Mouse (Mus musculus) limb, embryonic 10.5 days (tissue): Measurements from ENCODE around the gene Fam117a. TPM values are rescaled to one million over a fixed set of nuclear protein-coding genes. Genes with fewer than 3 reads are reported as not detected.
"Not testable (repeated sequence)": the region's sequence is repeated elsewhere in the genome, so short reads cannot be mapped to it uniquely, and the experiment has no call there.

Experiments
- DNase-seq: peaks from one replicate; pipeline ENCODE4 v3.0.0-alpha.2; 2017; ENCODE audit warnings: low spot score
- H3K27ac ChIP-seq: fragments of 300-500 bp; sonication (generic); 2 replicates; pipeline ENCODE4 v1.5.1; 2016; ENCODE audit warnings: mild to moderate bottlenecking
- H3K27me3 ChIP-seq: fragments of 300-500 bp; sonication (generic); 2 replicates; pipeline ENCODE4 v1.6.1; 2016; ENCODE audit warnings: low read depth, mild to moderate bottlenecking; ENCODE audit not compliant: poor library complexity, severe bottlenecking
- H3K36me3 ChIP-seq: fragments of 300-500 bp; sonication (generic); 2 replicates; pipeline ENCODE4 v1.6.1; 2016; ENCODE audit warnings: mild to moderate bottlenecking, moderate library complexity
- H3K4me1 ChIP-seq: fragments of 300-500 bp; sonication (generic); 2 replicates; pipeline ENCODE4 v1.6.1; 2016
- H3K4me3 ChIP-seq: fragments of 300-500 bp; sonication (generic); 2 replicates; pipeline ENCODE4 v1.5.1; 2016; ENCODE audit warnings: mild to moderate bottlenecking, moderate library complexity
- H3K9me3 ChIP-seq: fragments of 300-500 bp; sonication (generic); replicated peaks from 2 replicates; pipeline ENCODE4 v1.6.1; 2016; ENCODE audit warnings: mild to moderate bottlenecking
- WGBS: fragments of 180-500 bp; shearing (Covaris S2); methylation state at CpG from one replicate; pipeline ENCODE4 v1.1.7; 2016; 5-methylcytosine and 5-hydroxymethylcytosine counted together
- polyA plus RNA-seq: library from polyadenylated mRNA; unstranded; fragments of >200 nt; fragmentation: Nextera tagmentation; extraction: Ambion mirVana; gene quantifications from 2 replicates; pipeline ENCODE4 v1.2.1, GENCODE M21; 2016

Gene Fam117a
- polyA plus RNA-seq, 1 experiment from 2014 or later: 15.0 TPM

- H3K36me3 ChIP-seq: no peaks in the 10 kb centered on the region
- no peaks in the 10 kb centered on the region for H3K27me3 ChIP-seq
- peaks cover 21% of the 10 kb centered on the region for H3K4me1 ChIP-seq
- H3K4me3 ChIP-seq: no peak overlapping the region
- no peak for DNase-seq
- 72% methylated on average over 16 of the region's 16 CpGs for WGBS
- no peaks in the 10 kb centered on the region for H3K9me3 ChIP-seq
- H3K27ac ChIP-seq: peak overlapping the region; percentile 58; the same call in 1 of the 2 replicates
These were observed 66.8 kb downstream of the Fam117a start for GRCm38 (mm10) chr11:95403382-95404340.

DNA sequence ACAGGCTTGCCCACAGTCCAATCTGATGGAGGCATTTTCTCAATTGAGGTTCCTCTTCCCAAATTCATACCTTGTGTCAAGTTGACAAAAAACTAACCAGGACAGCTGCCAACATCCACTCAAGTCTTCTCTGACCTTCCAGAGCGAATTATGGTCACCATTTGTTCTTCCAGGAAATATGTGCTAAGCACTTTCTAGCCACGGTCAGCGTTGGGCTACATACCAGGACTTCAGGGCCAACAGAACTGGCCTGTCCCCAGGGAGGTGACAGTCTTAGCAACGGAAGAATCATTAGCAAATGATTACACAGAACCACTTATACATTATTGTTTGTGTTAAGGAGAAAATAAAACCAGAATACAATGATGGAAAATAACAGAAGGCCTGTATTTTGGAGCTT lies 69.0 kb downstream of the Fam117a start:
- 86% methylated on average over 4 of the region's 4 CpGs for WGBS
- H3K4me1 ChIP-seq: peaks cover 21% of the 10 kb centered on the region

GRCm38 (mm10) chr11:95406398-95406797 lies 69.6 kb downstream of the Fam117a start:
- 94% methylated on average over 5 of the region's 5 CpGs for WGBS
- H3K27me3 ChIP-seq, H3K36me3 ChIP-seq, H3K4me3 ChIP-seq, DNase-seq, H3K9me3 ChIP-seq, H3K27ac ChIP-seq: not testable (repeated sequence)
- H3K4me1 ChIP-seq: peaks cover 21% of the 10 kb centered on the region

More for the DNA sequence above, 69.0 kb downstream of the Fam117a start:
- H3K9me3 ChIP-seq: no peaks in the 10 kb centered on the region
- H3K36me3 ChIP-seq: no peaks in the 10 kb centered on the region
- H3K27me3 ChIP-seq: no peaks in the 10 kb centered on the region
- H3K27ac ChIP-seq: no peak overlapping the region
- H3K4me3 ChIP-seq: no peak overlapping the region
- no peak for DNase-seq

- Histone ChIP-seq H3K36me3 (no peaks in the 10 kb centered on the region), H3K27me3 (no peaks in the 10 kb centered on the region), H3K27ac (no peak overlapping the region), H3K9me3 (no peaks in the 10 kb centered on the region), H3K4me3 (no peak overlapping the region), H3K4me1 (peaks cover 4% of the 10 kb centered on the region; the same call in 1 of the 2 replicates)
- WGBS: 90% methylated on average over 10 of the region's 10 CpGs
- DNase-seq: no peak
These were observed 72.8 kb downstream of the Fam117a start for GRCm38 (mm10) chr11:95409450-95410112.

GRCm38 (mm10) chr11:95411453-95412013 lies 74.7 kb downstream of the Fam117a start:
- Histone ChIP-seq H3K27me3 (no peaks in the 10 kb centered on the region), H3K9me3 (no peaks in the 10 kb centered on the region), H3K27ac (no peak overlapping the region), H3K4me3 (no peak overlapping the region), H3K4me1 (peaks cover 18% of the 10 kb centered on the region), H3K36me3 (no peaks in the 10 kb centered on the region)
- WGBS: 78% methylated on average over 6 of the region's 6 CpGs
- DNase-seq: no peak

GRCm38 (mm10) chr11:95412615-95413014 lies 75.8 kb downstream of the Fam117a start:
- Histone ChIP-seq H3K27ac (no peak overlapping the region), H3K9me3 (no peaks in the 10 kb centered on the region), H3K4me3 (no peak overlapping the region), H3K27me3 (no peaks in the 10 kb centered on the region), H3K36me3 (no peaks in the 10 kb centered on the region), H3K4me1 (peaks cover 22% of the 10 kb centered on the region)
- WGBS: 88% methylated on average over 3 of the region's 3 CpGs
- no peak for DNase-seq

GRCm38 (mm10) chr11:95413641-95414535 lies 77.1 kb downstream of the Fam117a start, which contains the start of gene Spop:
Gene Spop (plus strand): TSS chr11:95414080.
- Histone ChIP-seq H3K27me3 (no peaks in the 10 kb centered on the region), H3K4me1 (peaks cover 22% of the 10 kb centered on the region), H3K27ac (peak within 1 kb of the TSS; percentile 86), H3K36me3 (peaks cover 8% of the 10 kb centered on the region), H3K4me3 (peak within 1 kb of the TSS; percentile 73), H3K9me3 (no peaks in the 10 kb centered on the region)
- DNase-seq: peak; percentile 91
- 3% methylated on average over 52 of the region's 58 CpGs for WGBS

DNA sequence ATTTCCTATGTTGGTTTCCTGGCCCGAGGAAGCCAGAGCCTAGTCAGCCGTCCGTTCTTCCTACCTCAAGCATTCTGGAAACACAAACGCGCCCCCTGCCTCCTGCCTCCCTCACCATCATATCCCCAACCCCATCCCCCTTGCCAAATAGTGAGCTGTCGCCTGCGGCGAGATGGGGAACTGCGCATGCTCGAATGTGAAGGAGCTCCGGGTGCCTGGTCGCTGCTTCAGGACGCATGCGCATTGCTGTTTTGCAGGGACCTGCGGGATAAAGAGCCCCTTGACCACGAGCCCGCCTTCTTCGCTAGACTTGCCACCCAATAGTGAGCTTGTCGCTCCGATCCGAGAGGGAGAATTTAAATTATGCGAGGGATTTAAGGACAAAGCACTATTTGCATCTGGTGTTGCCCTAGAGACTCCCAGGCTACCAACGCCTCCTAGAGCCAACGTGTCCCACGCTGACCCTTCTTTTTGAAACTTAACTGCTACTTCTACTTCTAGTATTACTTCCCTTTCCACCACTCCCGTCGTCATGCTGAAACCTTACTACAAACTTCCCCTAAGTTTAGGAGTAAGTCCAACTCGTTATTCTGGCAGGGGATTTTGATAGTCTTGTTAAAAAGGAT lies 77.8 kb downstream of the Fam117a start:
- under 1% methylated on average over 28 of the region's 28 CpGs for WGBS
- Histone ChIP-seq H3K9me3 (no peaks in the 10 kb centered on the region), H3K4me1 (peaks cover 22% of the 10 kb centered on the region), H3K4me3 (peak overlapping the region; percentile 73), H3K36me3 (peaks cover 14% of the 10 kb centered on the region), H3K27me3 (no peaks in the 10 kb centered on the region), H3K27ac (peak overlapping the region; percentile 86)
- peak; percentile 99 for DNase-seq

GRCm38 (mm10) chr11:95415931-95416330 lies 79.1 kb downstream of the Fam117a start:
- Histone ChIP-seq H3K4me1 (peaks cover 22% of the 10 kb centered on the region), H3K4me3 (peak overlapping the region; percentile 73), H3K27me3 (no peaks in the 10 kb centered on the region), H3K27ac (peak overlapping the region; percentile 46; the same call in 1 of the 2 replicates), H3K36me3 (peaks cover 16% of the 10 kb centered on the region), H3K9me3 (no peaks in the 10 kb centered on the region)
- DNase-seq: no peak

- Histone ChIP-seq H3K9me3 (no peaks in the 10 kb centered on the region), H3K4me1 (peaks cover 17% of the 10 kb centered on the region), H3K27me3 (no peaks in the 10 kb centered on the region), H3K36me3 (peaks cover 20% of the 10 kb centered on the region), H3K27ac (no peak overlapping the region), H3K4me3 (no peak overlapping the region)
- DNase-seq: no peak
- WGBS: 92% methylated on average over 5 of the region's 5 CpGs
These were observed 80.5 kb downstream of the Fam117a start for GRCm38 (mm10) chr11:95417341-95417740.

DNA sequence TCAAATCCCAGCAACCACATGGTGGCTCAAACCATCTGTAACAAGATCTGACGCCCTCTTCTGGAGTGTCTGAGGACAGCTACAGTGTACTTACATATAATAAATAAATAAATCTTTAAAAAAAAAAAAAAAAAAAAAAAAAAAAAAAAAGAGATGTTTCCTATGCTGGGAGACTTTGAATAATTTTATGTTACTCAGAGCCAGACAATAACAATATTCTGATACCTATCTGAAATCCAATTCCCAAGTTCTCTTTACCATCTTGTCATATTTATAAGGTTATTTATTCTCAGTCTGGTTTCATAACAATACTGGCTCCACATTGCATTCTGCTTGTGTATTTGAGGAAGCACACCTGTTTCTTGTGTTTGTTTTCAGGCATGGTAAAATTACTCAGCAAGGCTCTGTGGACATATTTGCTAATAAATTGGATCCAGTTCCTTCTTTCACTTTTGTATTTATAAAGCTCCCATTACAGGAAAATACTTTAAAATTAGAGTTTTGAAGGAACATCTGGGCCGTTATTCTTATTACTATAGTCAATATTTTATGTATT lies 84.1 kb downstream of the Fam117a start:
- H3K27me3 ChIP-seq: no peaks in the 10 kb centered on the region
- H3K4me3 ChIP-seq: no peak overlapping the region
- H3K9me3 ChIP-seq: no peaks in the 10 kb centered on the region
- DNase-seq: no peak
- no peak overlapping the region for H3K27ac ChIP-seq
- peaks cover 8% of the 10 kb centered on the region for H3K4me1 ChIP-seq
- WGBS: 82% methylated on average over 2 of the region's 2 CpGs
- peaks cover 26% of the 10 kb centered on the region for H3K36me3 ChIP-seq
